Mouse (Mus musculus): Measurements from ENCODE around the gene Brd4. TPM values are rescaled to one million over a fixed set of nuclear protein-coding genes. Genes with fewer than 3 reads are reported as not detected.
A peak's percentile ranks its signal among the peaks of the same experiment; 100 is the strongest.

Gene Brd4
- polyA plus RNA-seq (2016; fragmentation: Nextera tagmentation; extraction: Ambion mirVana) = 108 and 112 TPM in 2 replicates

DNA sequence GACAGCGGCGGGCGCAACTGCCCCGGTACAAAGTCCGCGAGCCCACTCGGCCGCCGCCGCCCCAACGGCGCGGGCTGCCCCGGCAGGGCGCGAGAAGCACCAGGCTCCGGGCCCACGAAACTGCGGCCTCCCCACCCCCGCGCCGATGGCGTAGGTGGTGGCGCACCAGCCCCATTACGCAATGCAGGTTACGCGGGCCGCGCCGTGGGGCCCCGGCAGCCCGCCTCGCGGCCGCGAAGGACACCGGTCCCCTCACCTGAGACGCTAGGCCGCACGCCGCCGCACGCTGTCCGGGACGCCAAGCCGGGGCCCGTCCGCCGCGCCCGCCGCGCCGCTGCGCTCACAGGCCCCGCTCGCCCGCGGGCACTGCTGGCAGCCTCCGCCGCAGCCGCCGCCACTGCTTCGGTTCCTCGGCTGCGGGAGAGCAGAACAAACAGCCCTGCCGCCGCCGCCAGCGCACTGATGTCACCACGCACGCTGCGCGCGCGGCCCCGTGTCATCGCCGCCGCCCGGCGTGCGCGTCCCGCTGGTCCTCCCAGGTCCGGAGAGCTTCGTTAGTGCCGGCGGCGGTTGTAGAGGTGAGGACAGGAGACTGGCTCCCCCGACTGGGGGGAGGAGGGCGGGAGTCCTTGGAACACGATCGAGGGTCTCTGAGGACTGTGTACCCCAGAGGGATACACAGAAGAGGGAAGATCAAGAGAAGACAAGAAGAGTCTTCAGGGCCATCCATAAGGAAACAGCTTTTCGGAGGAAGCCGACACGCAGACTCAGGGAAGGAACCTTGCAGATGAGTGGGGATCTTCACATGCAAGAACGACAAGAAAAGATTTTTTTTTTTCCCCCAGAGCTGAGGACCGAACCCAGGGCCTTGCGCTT is at the start of gene Brd4:
Brd4 (minus strand) TSS at position 461 of the 876 bp plus-strand sequence.
- under 1% methylated on average over 89 of the region's 100 CpGs for WGBS
- peak within 1 kb of the TSS; percentile 95 for H3K4me3 ChIP-seq
- H3K9ac ChIP-seq = peak within 1 kb of the TSS; percentile 99
- peak within 1 kb of the TSS; percentile 100 for H3K27ac ChIP-seq
- H3K4me1 ChIP-seq = peaks cover 21% of the 10 kb centered on the region
- no peaks in the 10 kb centered on the region for H3K27me3 ChIP-seq
- H3K9me3 ChIP-seq (replicated peaks) = no peaks in the 10 kb centered on the region
- H3K36me3 ChIP-seq = no peaks in the 10 kb centered on the region
- ATAC-seq (ENCODE audit: low FRiP score) = peak; percentile 92
- H3K4me2 ChIP-seq (replicated peaks) = peak within 1 kb of the TSS; percentile 86

GRCm38 (mm10) chr17:32333675-32334303 is 49.3 kb upstream of the Brd4 start:
- Histone ChIP-seq H3K27me3 (no peaks in the 10 kb centered on the region), H3K4me2 (replicated peaks) (no peak overlapping the region), H3K4me3 (no peak overlapping the region), H3K9me3 (replicated peaks) (no peaks in the 10 kb centered on the region), H3K9ac (no peak overlapping the region), H3K36me3 (peaks cover 90% of the 10 kb centered on the region), H3K27ac (no peak overlapping the region), H3K4me1 (no peaks in the 10 kb centered on the region)
- 0 out of 2 replicates have a peak, but pooled peaks have one; percentile 13 for ATAC-seq (ENCODE audit: low FRiP score)
- 91% methylated on average over 31 of the region's 31 CpGs for WGBS

DNA sequence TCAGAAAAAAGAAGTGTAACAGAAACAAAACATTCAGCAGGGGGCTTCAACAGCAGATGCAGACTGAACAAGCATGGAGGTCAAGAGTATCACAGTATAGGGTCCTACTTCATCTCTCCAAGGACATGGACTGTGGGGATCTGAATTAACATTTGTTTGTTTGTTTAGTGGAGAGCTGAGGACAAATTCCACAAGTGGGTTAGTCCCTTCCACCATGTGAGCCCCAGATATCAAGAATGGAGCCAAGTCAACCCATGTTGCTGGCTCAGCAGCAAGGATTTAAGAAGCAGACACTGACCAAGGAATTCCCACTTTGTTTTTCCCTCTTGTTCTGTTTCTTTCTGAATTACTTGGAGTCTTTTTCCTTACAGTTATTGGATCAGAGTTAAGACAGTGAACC is 43.0 kb upstream of the Brd4 start:
- H3K9me3 ChIP-seq (replicated peaks) = no peaks in the 10 kb centered on the region
- H3K27ac ChIP-seq = no peak overlapping the region
- no peaks in the 10 kb centered on the region for H3K27me3 ChIP-seq
- H3K4me1 ChIP-seq = peaks cover 2% of the 10 kb centered on the region; the same call in 1 of the 2 replicates
- no peak for ATAC-seq (ENCODE audit: low FRiP score)
- H3K4me3 ChIP-seq = no peak overlapping the region
- H3K9ac ChIP-seq = no peak overlapping the region
- H3K36me3 ChIP-seq = peaks cover 66% of the 10 kb centered on the region
- no peak overlapping the region for H3K4me2 ChIP-seq (replicated peaks)

DNA sequence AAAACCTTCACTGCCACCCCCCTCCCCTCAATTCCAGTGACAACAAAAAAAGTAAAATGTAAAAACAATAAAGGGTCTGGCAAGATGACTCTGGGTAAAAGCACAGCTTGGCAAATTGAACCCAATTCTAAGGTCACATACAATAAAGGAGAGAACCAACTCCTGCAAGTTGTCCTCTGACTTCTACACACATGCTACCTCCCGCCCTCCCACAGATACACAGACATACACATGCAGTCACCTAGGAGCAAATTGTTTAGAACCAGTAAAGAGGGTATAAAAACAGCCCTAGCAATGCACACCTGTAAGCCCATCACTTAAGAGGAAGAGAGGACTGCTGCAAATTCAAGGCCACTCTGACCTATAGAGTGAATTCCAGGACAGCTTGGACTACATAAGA is 38.3 kb upstream of the Brd4 start:
- H3K27ac ChIP-seq = no peak overlapping the region
- no peak overlapping the region for H3K4me2 ChIP-seq (replicated peaks)
- H3K9ac ChIP-seq = no peak overlapping the region
- peaks cover 24% of the 10 kb centered on the region for H3K4me1 ChIP-seq
- no peak overlapping the region for H3K4me3 ChIP-seq
- H3K36me3 ChIP-seq = peaks cover 32% of the 10 kb centered on the region
- H3K27me3 ChIP-seq = no peaks in the 10 kb centered on the region
- no peaks in the 10 kb centered on the region for H3K9me3 ChIP-seq (replicated peaks)
- WGBS = 92% methylated on average over 1 of the region's 1 CpGs
- ATAC-seq (ENCODE audit: low FRiP score) = no peak

- peak overlapping the region; percentile 86 for H3K27ac ChIP-seq
- WGBS = 33% methylated on average over 6 of the region's 6 CpGs
- H3K36me3 ChIP-seq = peaks cover 33% of the 10 kb centered on the region
- no peaks in the 10 kb centered on the region for H3K27me3 ChIP-seq
- peak overlapping the region; percentile 83 for H3K4me2 ChIP-seq (replicated peaks)
- H3K9me3 ChIP-seq (replicated peaks) = no peaks in the 10 kb centered on the region
- peak overlapping the region; percentile 91 for H3K4me3 ChIP-seq
- H3K9ac ChIP-seq = peak overlapping the region; percentile 78
- peaks cover 24% of the 10 kb centered on the region for H3K4me1 ChIP-seq
- ATAC-seq (ENCODE audit: low FRiP score) = no peak; the same call in 1 of the 2 replicates
Measured at GRCm38 (mm10) chr17:32321836-32322235, 37.3 kb upstream of the Brd4 start.

- peaks cover 34% of the 10 kb centered on the region for H3K36me3 ChIP-seq
- peak overlapping the region; percentile 78 for H3K9ac ChIP-seq
- peak overlapping the region; percentile 86 for H3K27ac ChIP-seq
- peak overlapping the region; percentile 83 for H3K4me2 ChIP-seq (replicated peaks)
- peak; percentile 77 for ATAC-seq (ENCODE audit: low FRiP score)
- H3K9me3 ChIP-seq (replicated peaks) = no peaks in the 10 kb centered on the region
- WGBS = 1% methylated on average over 23 of the region's 23 CpGs
- H3K27me3 ChIP-seq = no peaks in the 10 kb centered on the region
- H3K4me1 ChIP-seq = peaks cover 24% of the 10 kb centered on the region
- H3K4me3 ChIP-seq = peak overlapping the region; percentile 91
Measured at GRCm38 (mm10) chr17:32321390-32321734, 36.8 kb upstream of the Brd4 start.

- Histone ChIP-seq H3K27ac (peak within 1 kb of the TSS; percentile 97), H3K4me3 (peak within 1 kb of the TSS; percentile 91), H3K9ac (peak within 1 kb of the TSS; percentile 92), H3K36me3 (peaks cover 35% of the 10 kb centered on the region), H3K9me3 (replicated peaks) (no peaks in the 10 kb centered on the region), H3K4me1 (peaks cover 24% of the 10 kb centered on the region), H3K4me2 (replicated peaks) (peak within 1 kb of the TSS; percentile 92), H3K27me3 (no peaks in the 10 kb centered on the region)
- under 1% methylated on average over 81 of the region's 83 CpGs for WGBS
- ATAC-seq (ENCODE audit: low FRiP score) = peak; percentile 98
Measured at GRCm38 (mm10) chr17:32320597-32321389, 36.3 kb upstream of the Brd4 start, which contains the start of gene Akap8. TSS of gene Akap8 (minus strand) at chr17:32321238.

GRCm38 (mm10) chr17:32319950-32320349 is 35.4 kb upstream of the Brd4 start:
- 0% methylated on average over 7 of the region's 7 CpGs for WGBS
- Histone ChIP-seq H3K4me1 (peaks cover 24% of the 10 kb centered on the region), H3K4me2 (replicated peaks) (peak overlapping the region; percentile 92), H3K27me3 (no peaks in the 10 kb centered on the region), H3K27ac (peak overlapping the region; percentile 97), H3K9me3 (replicated peaks) (no peaks in the 10 kb centered on the region), H3K9ac (peak overlapping the region; percentile 92), H3K36me3 (peaks cover 42% of the 10 kb centered on the region), H3K4me3 (peak overlapping the region; percentile 91)
- no peak for ATAC-seq (ENCODE audit: low FRiP score)

- WGBS = 82% methylated on average over 3 of the region's 3 CpGs
- ATAC-seq (ENCODE audit: low FRiP score) = no peak
Measured at GRCm38 (mm10) chr17:32317708-32318107, 33.2 kb upstream of the Brd4 start.

DNA sequence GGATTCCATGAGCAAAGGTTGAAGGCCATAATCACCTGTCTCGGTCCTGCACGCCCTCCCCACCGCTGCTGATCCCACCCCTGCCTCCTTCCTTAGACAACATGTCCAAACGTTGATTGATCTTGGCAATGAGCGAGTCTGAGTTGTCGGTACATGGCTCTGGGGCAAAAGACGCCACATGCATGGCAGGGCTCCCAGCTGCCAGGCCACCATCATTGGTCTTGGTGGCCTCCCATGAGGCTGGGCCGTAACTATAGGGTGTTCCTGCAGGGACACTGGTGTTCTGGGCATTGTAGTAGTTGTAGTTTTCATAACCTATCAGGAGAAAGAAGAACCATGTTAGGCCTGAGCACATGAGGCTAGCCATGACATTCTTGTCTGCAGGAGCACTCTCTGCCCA is 32.5 kb upstream of the Brd4 start:
- WGBS = 91% methylated on average over 8 of the region's 8 CpGs
- no peak overlapping the region for H3K4me3 ChIP-seq
- no peaks in the 10 kb centered on the region for H3K27me3 ChIP-seq
- peaks cover 18% of the 10 kb centered on the region for H3K4me1 ChIP-seq
- H3K4me2 ChIP-seq (replicated peaks) = no peak overlapping the region
- no peak overlapping the region for H3K27ac ChIP-seq
- peaks cover 60% of the 10 kb centered on the region for H3K36me3 ChIP-seq
- no peaks in the 10 kb centered on the region for H3K9me3 ChIP-seq (replicated peaks)
- ATAC-seq (ENCODE audit: low FRiP score) = no peak
- no peak overlapping the region for H3K9ac ChIP-seq

More at GRCm38 (mm10) chr17:32317708-32318107, 33.2 kb upstream of the Brd4 start:
- peaks cover 53% of the 10 kb centered on the region for H3K36me3 ChIP-seq
- no peaks in the 10 kb centered on the region for H3K27me3 ChIP-seq
- no peaks in the 10 kb centered on the region for H3K9me3 ChIP-seq (replicated peaks)
- H3K4me3 ChIP-seq = no peak overlapping the region
- H3K9ac ChIP-seq = no peak overlapping the region
- no peak overlapping the region for H3K27ac ChIP-seq
- H3K4me2 ChIP-seq (replicated peaks) = no peak overlapping the region
- peaks cover 24% of the 10 kb centered on the region for H3K4me1 ChIP-seq

- WGBS = 92% methylated on average over 5 of the region's 5 CpGs
- no peak overlapping the region for H3K27ac ChIP-seq
- no peaks in the 10 kb centered on the region for H3K27me3 ChIP-seq
- no peak overlapping the region for H3K9ac ChIP-seq
- no peaks in the 10 kb centered on the region for H3K9me3 ChIP-seq (replicated peaks)
- ATAC-seq (ENCODE audit: low FRiP score) = no peak
- H3K4me2 ChIP-seq (replicated peaks) = no peak overlapping the region
- peaks cover 15% of the 10 kb centered on the region for H3K4me1 ChIP-seq
- peaks cover 75% of the 10 kb centered on the region for H3K36me3 ChIP-seq
- H3K4me3 ChIP-seq = no peak overlapping the region
Measured at GRCm38 (mm10) chr17:32315560-32315959, 31.0 kb upstream of the Brd4 start.

GRCm38 (mm10) chr17:32313892-32314291 is 29.4 kb upstream of the Brd4 start:
- WGBS = 86% methylated on average over 5 of the region's 5 CpGs
- Histone ChIP-seq H3K9ac (no peak overlapping the region), H3K9me3 (replicated peaks) (no peaks in the 10 kb centered on the region), H3K4me3 (no peak overlapping the region), H3K27ac (no peak overlapping the region), H3K36me3 (peaks cover 92% of the 10 kb centered on the region), H3K4me2 (replicated peaks) (no peak overlapping the region), H3K4me1 (peaks cover 6% of the 10 kb centered on the region), H3K27me3 (no peaks in the 10 kb centered on the region)
- no peak for ATAC-seq (ENCODE audit: low FRiP score)
